Mouse (Mus musculus): ENCODE results near the gene Kctd11.

DNA sequence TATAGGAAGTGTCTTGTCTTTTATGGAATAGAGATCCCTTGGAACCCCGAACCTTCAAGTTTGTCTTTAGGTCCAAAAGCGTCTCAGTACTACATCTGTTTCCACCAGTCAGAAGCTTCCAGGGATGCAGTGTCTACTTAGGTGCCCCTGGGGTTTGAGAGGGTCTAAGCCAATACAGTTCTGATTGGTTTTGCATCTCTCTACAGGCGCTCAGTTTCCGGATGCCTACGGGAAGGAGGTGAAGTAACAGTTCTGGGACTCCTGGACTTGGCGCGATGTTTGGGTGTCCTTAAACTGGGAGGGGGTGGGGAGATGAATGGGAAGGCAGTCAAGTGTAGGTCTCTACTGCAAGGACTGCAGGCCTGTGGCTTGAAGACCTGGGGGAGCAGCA is 42.5 kb downstream of the Kctd11 start:
- TF ChIP-seq POLR2A (IDR thresholded peaks at IDR 0.05; ENCODE audit: control insufficient read depth, low read depth, low read length) (no peak), CTCF (IDR thresholded peaks at IDR 0.05; ENCODE audit: control insufficient read depth, insufficient read depth, insufficient replicate concordance, low read depth, low read length) (no peak)
